Comparison of ENCODE assay signal across 47 mouse cellular contexts in the genomic region with DNA sequence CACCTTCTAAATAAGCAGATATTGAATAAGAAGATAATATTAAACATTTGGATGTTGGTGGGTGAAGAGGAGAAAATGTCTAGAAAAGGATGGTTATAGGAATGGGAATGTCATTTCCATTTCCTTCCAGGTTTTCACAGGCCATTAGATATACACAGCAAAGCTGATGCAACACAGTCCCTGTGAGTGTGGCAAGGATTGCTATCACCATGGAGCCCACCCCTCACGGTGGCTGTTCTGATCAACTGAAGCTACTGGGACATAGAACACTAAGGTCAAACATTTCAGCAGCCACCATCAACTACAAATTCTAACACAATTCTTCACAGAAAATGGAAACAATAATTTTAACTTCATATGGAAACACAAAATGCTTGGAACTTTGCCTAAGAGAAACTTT. TPM values are rescaled to one million over a fixed set of nuclear protein-coding genes. Genes with fewer than 3 reads are reported as not detected.
"Had no signal": no experiment of that assay in that cellular context is flagged by ENCODE, and none has a peak within 500 bp of the region (broad histone marks: within the 10 kb centered on the region; RNA-seq: fewer than 3 reads in every experiment).

No protein-coding gene starts in this region.

- H3K4me3 ChIP-seq: left cerebral cortex, adult 2 months; limb, embryonic 10.5 days; limb, embryonic 12.5 days; limb, embryonic 13.5 days; limb, embryonic 15.5 days; liver, embryonic 12.5 days; liver, embryonic 13.5 days; liver, embryonic 15.5 days; lung, embryonic 15.5 days; megakaryocyte, embryonic 14.5 days; midbrain, embryonic 10.5 days; midbrain, embryonic 12.5 days; midbrain, embryonic 13.5 days; midbrain, embryonic 15.5 days; myocyte; neural tube, embryonic 12.5 days had no signal

- H3K36me3 ChIP-seq: limb, embryonic 10.5 days; limb, embryonic 12.5 days; limb, embryonic 13.5 days; limb, embryonic 15.5 days; liver, embryonic 12.5 days; liver, embryonic 13.5 days; liver, embryonic 15.5 days; lung, embryonic 15.5 days; midbrain, embryonic 10.5 days; midbrain, embryonic 12.5 days; midbrain, embryonic 13.5 days; midbrain, embryonic 15.5 days; neural tube, embryonic 12.5 days had no signal

- H3K4me2 ChIP-seq: limb, embryonic 12.5 days; limb, embryonic 13.5 days; limb, embryonic 15.5 days; liver, embryonic 11.5 days; liver, embryonic 12.5 days; liver, embryonic 13.5 days; liver, embryonic 15.5 days; lung, embryonic 15.5 days; midbrain, embryonic 11.5 days; midbrain, embryonic 12.5 days; midbrain, embryonic 13.5 days; midbrain, embryonic 15.5 days; neural tube, embryonic 12.5 days had no signal

- H3K27ac ChIP-seq: left cerebral cortex, adult 2 months; limb, embryonic 10.5 days; limb, embryonic 12.5 days; limb, embryonic 13.5 days; limb, embryonic 15.5 days; liver, embryonic 12.5 days; liver, embryonic 13.5 days; liver, embryonic 14.5 days; liver, embryonic 15.5 days; lung, embryonic 15.5 days; macrophage; midbrain, embryonic 10.5 days; midbrain, embryonic 12.5 days; midbrain, embryonic 13.5 days; midbrain, embryonic 15.5 days; neural tube, embryonic 12.5 days had no signal

- H3K9me3 ChIP-seq: limb, embryonic 10.5 days; limb, embryonic 12.5 days; limb, embryonic 13.5 days; limb, embryonic 15.5 days; liver, embryonic 13.5 days; liver, embryonic 15.5 days; lung, embryonic 15.5 days; megakaryocyte, embryonic 14.5 days; midbrain, embryonic 10.5 days; midbrain, embryonic 12.5 days; midbrain, embryonic 13.5 days; midbrain, embryonic 15.5 days; neural tube, embryonic 12.5 days had no signal

- H3K4me1 ChIP-seq: limb, embryonic 10.5 days; limb, embryonic 12.5 days; limb, embryonic 13.5 days; limb, embryonic 15.5 days; liver, embryonic 12.5 days; liver, embryonic 13.5 days; liver, embryonic 15.5 days; megakaryocyte, embryonic 14.5 days; midbrain, embryonic 10.5 days; midbrain, embryonic 12.5 days; midbrain, embryonic 13.5 days; midbrain, embryonic 15.5 days; neural tube, embryonic 12.5 days had no signal

- ATAC-seq: liver, embryonic 12.5 days; liver, postnatal 0 days; lung, postnatal 0 days; midbrain, embryonic 13.5 days; midbrain, embryonic 15.5 days; midbrain, embryonic 16.5 days had no signal

- H3K27me3 ChIP-seq: limb, embryonic 12.5 days; limb, embryonic 13.5 days; limb, embryonic 15.5 days; liver, embryonic 12.5 days; liver, embryonic 13.5 days; liver, embryonic 15.5 days; lung, embryonic 15.5 days; megakaryocyte, embryonic 14.5 days; midbrain, embryonic 12.5 days; midbrain, embryonic 13.5 days; midbrain, embryonic 15.5 days; neural tube, embryonic 12.5 days had no signal

- DNase-seq: left cerebral cortex, postnatal 4 days; liver; liver, embryonic 13.5 days; liver, postnatal 0 days; lung, adult 18-20 months; lung, adult 2 months; lung, postnatal 10 days; lung, postnatal 14 days; lung, postnatal 36 days; midbrain, embryonic 14.5 days had no signal

- H3K9ac ChIP-seq: limb, embryonic 12.5 days; limb, embryonic 13.5 days; limb, embryonic 15.5 days; liver, embryonic 12.5 days; liver, embryonic 13.5 days; liver, embryonic 14.5 days; liver, embryonic 15.5 days; liver, postnatal 0 days; lung, embryonic 15.5 days; midbrain, embryonic 12.5 days; midbrain, embryonic 13.5 days; midbrain, embryonic 15.5 days; neural tube, embryonic 12.5 days had no signal

RNA-seq across cellular contexts. Expression of gene Gm21897, which starts 56.7 kb away (rescaled TPM):
- total RNA-seq: left cerebral cortex, adult 2 months; left cerebral cortex, adult 8-10 months; left cerebral cortex, postnatal 10 days; left cerebral cortex, postnatal 14 days; left cerebral cortex, postnatal 25 days; left cerebral cortex, postnatal 36 days; left cerebral cortex, postnatal 4 days; megakaryocyte progenitor cell, adult 5-6 weeks; megakaryocyte, adult 5-6 weeks; megakaryocyte-erythroid progenitor cell, adult 5-6 weeks; midbrain, postnatal 0 days; monocyte, adult 5-6 weeks had no signal
- polyA plus RNA-seq: limb, embryonic 10.5 days; limb, embryonic 11.5 days; limb, embryonic 12.5 days; limb, embryonic 13.5 days; limb, embryonic 14.5 days; limb, embryonic 15.5 days; liver, adult 2 months; liver, embryonic 11.5 days; liver, embryonic 12.5 days; liver, embryonic 13.5 days; liver, embryonic 14.5 days; liver, embryonic 15.5 days; liver, embryonic 16.5 days; liver, postnatal 0 days; lung, adult 2 months; lung, embryonic 15.5 days; lung, embryonic 16.5 days; lung, postnatal 0 days; midbrain, embryonic 10.5 days; midbrain, embryonic 11.5 days; midbrain, embryonic 12.5 days; midbrain, embryonic 13.5 days; midbrain, embryonic 14.5 days; midbrain, embryonic 15.5 days; midbrain, embryonic 16.5 days; midbrain, postnatal 0 days; myocyte; neural tube, embryonic 11.5 days; neural tube, embryonic 12.5 days had no signal
